Mouse (Mus musculus) liver, embryonic 16.5 days (tissue): ENCODE results near the gene Prss45. TPM values are rescaled to one million over a fixed set of nuclear protein-coding genes. Genes with fewer than 3 reads are reported as not detected.
A peak's percentile ranks its signal among the peaks of the same experiment; 100 is the strongest.

Source experiments
- ATAC-seq: fragments of 200-750 bp; cut with Nextera tagmentation; 2 replicates; pipeline ENCODE4 v1.8.0; 2017; ENCODE audit warnings: low read depth, mild to moderate bottlenecking, moderate number of reproducible peaks, moderate library complexity
- H3K27ac ChIP-seq: fragments of 300-500 bp; sonication (generic); 2 replicates; pipeline ENCODE4 v1.5.1; 2014; ENCODE audit warnings: mild to moderate bottlenecking, low read length
- H3K27me3 ChIP-seq: fragments of 300-500 bp; sonication (generic); 2 replicates; pipeline ENCODE4 v1.6.1; 2014; ENCODE audit warnings: low read depth, low read length, mixed read lengths; ENCODE audit not compliant: control insufficient read depth, insufficient read depth
- H3K36me3 ChIP-seq: fragments of 300-500 bp; sonication (generic); 2 replicates; pipeline ENCODE4 v1.6.1; 2014; ENCODE audit warnings: mild to moderate bottlenecking; ENCODE audit not compliant: control insufficient read depth, insufficient read depth
- H3K4me1 ChIP-seq: fragments of 300-500 bp; sonication (generic); 2 replicates; pipeline ENCODE4 v1.6.1; 2014; ENCODE audit warnings: low read depth, low read length, mixed read lengths; ENCODE audit not compliant: control insufficient read depth
- H3K4me2 ChIP-seq: fragments of 300-500 bp; sonication (generic); 2 replicates; pipeline ENCODE4 v1.6.1; 2014; ENCODE audit warnings: low read depth, low read length, mixed read lengths
- H3K4me3 ChIP-seq: fragments of 300-500 bp; sonication (generic); 2 replicates; pipeline ENCODE4 v1.5.1; 2014; ENCODE audit warnings: low read depth, mild to moderate bottlenecking, low read length
- H3K9ac ChIP-seq: fragments of 300-500 bp; sonication (generic); 2 replicates; pipeline ENCODE4 v1.6.1; 2014; ENCODE audit warnings: low read depth, low read length
- H3K9me3 ChIP-seq: fragments of 300-500 bp; sonication (generic); replicated peaks from 2 replicates; pipeline ENCODE4 v1.6.1; 2016; ENCODE audit warnings: low read length; ENCODE audit not compliant: control insufficient read depth
- WGBS: fragments of 180-500 bp; shearing (Covaris S2); extraction: QIAGEN DNeasy Blood & Tissue Kit; methylation state at CpG from one replicate; pipeline ENCODE4 v1.1.7; 2014; ENCODE audit not compliant: insufficient replicate concordance; 5-methylcytosine and 5-hydroxymethylcytosine counted together
- polyA plus RNA-seq: library from polyadenylated mRNA; unstranded; fragments of >200 nt; fragmentation: Nextera tagmentation; extraction: Ambion mirVana; gene quantifications from 2 replicates; pipeline ENCODE4 v1.2.1, GENCODE M21; 2015

Gene Prss45
- polyA plus RNA-seq, 1 experiment from 2014 or later = not detected

DNA sequence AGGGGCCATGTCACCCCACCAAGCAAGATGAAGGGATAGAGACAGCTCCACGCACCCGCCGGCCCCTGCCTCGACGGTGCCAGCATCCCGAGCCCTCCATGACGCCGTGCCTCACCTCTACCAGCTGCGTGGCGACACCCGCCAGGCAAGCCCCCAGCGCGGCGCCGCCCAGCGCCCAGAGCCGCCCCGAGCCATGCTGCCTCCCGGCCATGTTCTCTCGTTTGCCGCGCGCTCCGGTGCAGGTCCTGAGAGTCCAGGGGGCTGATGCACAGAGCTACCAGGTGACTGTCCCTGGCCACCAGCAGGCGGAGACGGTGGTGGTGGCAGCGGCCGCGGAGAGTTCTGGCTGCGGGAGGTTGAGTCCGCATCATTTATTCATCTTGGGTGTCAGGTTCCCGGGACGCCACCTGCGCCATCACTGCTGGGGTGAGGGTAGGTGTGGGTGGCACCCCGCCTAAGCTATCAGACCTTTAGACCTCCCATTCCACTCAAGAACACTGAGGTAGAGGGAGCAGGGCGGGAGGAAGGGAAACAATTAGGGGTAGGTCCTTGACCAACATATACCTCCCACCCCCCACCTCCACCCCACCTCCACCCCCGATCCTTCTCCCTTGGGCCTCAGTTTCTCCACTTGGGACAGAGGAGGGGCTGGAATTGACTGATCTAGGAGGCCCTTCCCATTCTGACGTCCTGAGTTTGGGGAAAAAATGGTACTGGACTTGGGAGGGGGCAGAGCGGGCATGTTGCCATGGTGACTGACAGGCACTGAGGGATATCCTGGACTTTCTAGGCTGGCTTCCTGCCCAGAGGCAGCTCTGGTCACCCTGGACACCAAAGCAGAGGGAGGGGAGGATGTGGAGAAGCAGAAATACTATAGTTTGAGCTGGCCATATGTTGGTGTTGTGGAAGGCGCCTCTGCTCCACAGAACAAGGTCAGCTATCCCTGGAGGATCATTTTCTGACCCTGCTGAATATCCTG lies 39.6 kb downstream of the Prss45 start:
- H3K36me3 ChIP-seq = no peaks in the 10 kb centered on the region
- H3K4me3 ChIP-seq = no peak overlapping the region
- H3K27ac ChIP-seq = no peak overlapping the region
- no peak for ATAC-seq
- peaks cover 2% of the 10 kb centered on the region for H3K4me1 ChIP-seq
- H3K4me2 ChIP-seq = peak overlapping the region; percentile 12
- no peak overlapping the region for H3K9ac ChIP-seq
- H3K9me3 ChIP-seq = no peaks in the 10 kb centered on the region
- peaks cover 15% of the 10 kb centered on the region for H3K27me3 ChIP-seq
- WGBS = 12% methylated on average over 40 of the region's 40 CpGs

GRCm38 (mm10) chr9:110874660-110875191 lies 40.3 kb downstream of the Prss45 start:
- Histone ChIP-seq H3K4me2 (no peak overlapping the region), H3K9ac (no peak overlapping the region), H3K4me3 (no peak overlapping the region), H3K36me3 (no peaks in the 10 kb centered on the region), H3K9me3 (no peaks in the 10 kb centered on the region), H3K27me3 (peaks cover 23% of the 10 kb centered on the region), H3K4me1 (peaks cover 2% of the 10 kb centered on the region), H3K27ac (no peak overlapping the region)
- ATAC-seq = no peak
- 26% methylated on average over 3 of the region's 3 CpGs for WGBS

DNA sequence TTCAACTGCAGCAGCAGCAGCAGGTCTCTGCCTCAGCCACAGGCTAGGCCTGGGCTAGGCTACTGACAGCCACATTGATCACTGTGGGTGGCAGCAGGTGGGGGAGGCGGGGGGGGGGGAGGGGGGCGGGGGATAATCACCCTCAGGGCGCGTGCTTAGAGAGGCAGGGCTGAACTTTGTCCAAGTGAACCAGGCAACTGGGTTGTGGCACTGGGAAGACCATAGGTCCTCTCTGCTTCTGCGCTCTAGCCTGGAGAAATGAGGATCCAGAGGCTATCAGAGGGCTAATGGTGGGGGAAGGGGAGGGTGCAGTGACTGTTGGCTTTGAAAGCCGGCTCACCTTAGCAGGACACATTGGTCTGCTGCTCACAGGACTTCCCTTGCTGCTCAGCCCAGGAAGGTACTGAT lies 40.9 kb downstream of the Prss45 start:
- 61% methylated on average over 4 of the region's 6 CpGs for WGBS
- Histone ChIP-seq H3K4me3 (no peak overlapping the region), H3K4me2 (no peak overlapping the region), H3K9ac (no peak overlapping the region), H3K9me3 (no peaks in the 10 kb centered on the region), H3K4me1 (peaks cover 2% of the 10 kb centered on the region), H3K36me3 (no peaks in the 10 kb centered on the region), H3K27me3 (peaks cover 29% of the 10 kb centered on the region), H3K27ac (peak overlapping the region; percentile 69)
- peak; percentile 45 for ATAC-seq

GRCm38 (mm10) chr9:110877353-110877752 lies 43.0 kb downstream of the Prss45 start:
- peaks cover 37% of the 10 kb centered on the region for H3K27me3 ChIP-seq
- ATAC-seq = peak; percentile 51
- H3K36me3 ChIP-seq = no peaks in the 10 kb centered on the region
- no peak overlapping the region for H3K4me3 ChIP-seq
- no peak overlapping the region for H3K4me2 ChIP-seq
- no peak overlapping the region for H3K9ac ChIP-seq
- H3K4me1 ChIP-seq = peaks cover 2% of the 10 kb centered on the region
- peak overlapping the region; percentile 83 for H3K27ac ChIP-seq
- 30% methylated on average over 1 of the region's 1 CpGs for WGBS
- no peaks in the 10 kb centered on the region for H3K9me3 ChIP-seq

- no peaks in the 10 kb centered on the region for H3K9me3 ChIP-seq
- no peak overlapping the region; the same call in 1 of the 2 replicates for H3K9ac ChIP-seq
- H3K4me1 ChIP-seq = peaks cover 2% of the 10 kb centered on the region
- 59% methylated on average over 5 of the region's 5 CpGs for WGBS
- H3K27ac ChIP-seq = peak overlapping the region; percentile 83
- peaks cover 33% of the 10 kb centered on the region for H3K27me3 ChIP-seq
- H3K36me3 ChIP-seq = no peaks in the 10 kb centered on the region
- no peak overlapping the region for H3K4me3 ChIP-seq
- 0 out of 2 replicates have a peak overlapping the region, but pooled peaks have one; percentile 54 for H3K4me2 ChIP-seq
- ATAC-seq = peak; percentile 68
Measured at GRCm38 (mm10) chr9:110877888-110878287, 43.5 kb downstream of the Prss45 start.

DNA sequence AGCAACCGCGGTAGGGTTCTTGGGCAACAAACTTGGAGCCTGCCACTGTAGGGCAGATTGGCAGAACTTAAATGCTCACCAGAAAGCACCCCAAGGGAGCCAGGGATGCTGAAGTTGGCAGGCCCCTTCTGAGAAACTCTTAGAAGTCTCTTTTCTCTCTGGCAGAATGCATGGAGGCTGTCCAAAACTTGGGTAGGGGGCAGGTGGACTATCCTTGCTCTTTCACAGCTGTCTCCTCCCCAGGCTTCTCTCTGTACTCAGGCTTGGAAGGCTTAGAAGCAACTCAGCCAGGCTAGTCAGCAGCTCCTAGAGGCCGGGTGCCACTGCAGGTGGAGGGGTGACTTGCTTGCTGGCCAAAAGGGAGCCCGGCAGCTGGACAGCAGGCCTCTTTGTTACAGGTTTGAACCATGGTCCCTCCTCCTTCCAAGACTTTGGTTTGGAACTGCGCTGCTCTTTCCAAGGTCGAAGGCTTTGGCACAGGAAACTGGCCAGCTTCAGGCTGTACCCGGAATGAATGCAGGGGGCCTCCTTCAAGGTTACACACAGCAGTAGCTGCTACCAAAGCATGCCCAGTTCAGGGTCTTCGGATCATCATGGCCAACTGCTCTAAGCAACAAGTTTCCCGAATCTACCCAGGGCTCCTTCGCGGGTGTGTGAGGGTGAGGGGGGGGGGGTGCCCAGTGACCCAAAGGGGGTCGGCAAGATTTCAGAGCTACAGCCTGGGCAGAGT lies 45.0 kb downstream of the Prss45 start, which contains the start of gene Als2cl:
TSS of gene Als2cl (plus strand) at position 680 of the 730 bp plus-strand sequence.
- peaks cover 2% of the 10 kb centered on the region for H3K4me1 ChIP-seq
- no peaks in the 10 kb centered on the region for H3K9me3 ChIP-seq
- peak within 1 kb of the TSS; percentile 54 for H3K4me2 ChIP-seq
- H3K27ac ChIP-seq = peak within 1 kb of the TSS; percentile 45
- WGBS = 19% methylated on average over 12 of the region's 12 CpGs
- ATAC-seq = no peak
- H3K4me3 ChIP-seq = peak within 1 kb of the TSS; percentile 61
- no peaks in the 10 kb centered on the region for H3K36me3 ChIP-seq
- peak within 1 kb of the TSS; percentile 54 for H3K9ac ChIP-seq
- H3K27me3 ChIP-seq = peaks cover 25% of the 10 kb centered on the region

- Histone ChIP-seq H3K27ac (peak within 1 kb of the TSS; percentile 45), H3K36me3 (no peaks in the 10 kb centered on the region), H3K4me3 (peak within 1 kb of the TSS; percentile 61), H3K27me3 (peaks cover 21% of the 10 kb centered on the region), H3K9me3 (no peaks in the 10 kb centered on the region), H3K4me2 (peak within 1 kb of the TSS; percentile 54), H3K9ac (peak within 1 kb of the TSS; percentile 54), H3K4me1 (peaks cover 2% of the 10 kb centered on the region)
- peak; percentile 53 for ATAC-seq
- under 1% methylated on average over 57 of the region's 57 CpGs for WGBS
Measured at GRCm38 (mm10) chr9:110879998-110880561, 45.7 kb downstream of the Prss45 start, which contains the start of gene Tmie. TSS of gene Tmie (minus strand) at chr9:110880113.

- H3K27me3 ChIP-seq = peaks cover 21% of the 10 kb centered on the region
- no peaks in the 10 kb centered on the region for H3K9me3 ChIP-seq
- peak overlapping the region; percentile 54 for H3K4me2 ChIP-seq
- 46% methylated on average over 4 of the region's 4 CpGs for WGBS
- H3K9ac ChIP-seq = no peak overlapping the region; the same call in 1 of the 2 replicates
- H3K36me3 ChIP-seq = no peaks in the 10 kb centered on the region
- no peak overlapping the region for H3K27ac ChIP-seq
- peaks cover 2% of the 10 kb centered on the region for H3K4me1 ChIP-seq
- ATAC-seq = no peak
- H3K4me3 ChIP-seq = peak overlapping the region; percentile 61
Measured at GRCm38 (mm10) chr9:110880772-110881171, 46.4 kb downstream of the Prss45 start.
